Mouse (Mus musculus) hindbrain, embryonic 13.5 days (tissue): ENCODE results near the gene Pnpo. TPM values are rescaled to one million over a fixed set of nuclear protein-coding genes. Genes with fewer than 3 reads are reported as not detected.

Experiments used
- ATAC-seq: fragments of 200-750 bp; cut with Nextera tagmentation; 2 replicates; pipeline ENCODE4 v1.8.0; 2017; ENCODE audit warnings: moderate TSS enrichment; ENCODE audit not compliant: low FRiP score
- H3K27ac ChIP-seq: fragments of 300-500 bp; sonication (generic); 2 replicates; pipeline ENCODE4 v1.5.1; 2015; ENCODE audit warnings: inconsistent platforms, mild to moderate bottlenecking, moderate library complexity
- H3K27me3 ChIP-seq: fragments of 300-500 bp; sonication (generic); 2 replicates; pipeline ENCODE4 v1.6.1; 2015; ENCODE audit warnings: mild to moderate bottlenecking, inconsistent platforms
- H3K36me3 ChIP-seq: fragments of 300-500 bp; sonication (generic); 2 replicates; pipeline ENCODE4 v1.6.1; 2015; ENCODE audit warnings: mild to moderate bottlenecking, inconsistent platforms
- H3K4me1 ChIP-seq: fragments of 300-500 bp; sonication (generic); replicated peaks from 2 replicates; pipeline ENCODE4 v1.6.1; 2015; ENCODE audit warnings: inconsistent platforms
- H3K4me2 ChIP-seq: fragments of 300-500 bp; sonication (generic); 2 replicates; pipeline ENCODE4 v1.6.1; 2015; ENCODE audit warnings: inconsistent platforms, mild to moderate bottlenecking, moderate library complexity
- H3K4me3 ChIP-seq: fragments of 300-500 bp; sonication (generic); 2 replicates; pipeline ENCODE4 v1.5.1; 2015; ENCODE audit warnings: mild to moderate bottlenecking, inconsistent platforms
- H3K9ac ChIP-seq: fragments of 300-500 bp; sonication (generic); 2 replicates; pipeline ENCODE4 v1.6.1; 2015; ENCODE audit warnings: mild to moderate bottlenecking, inconsistent platforms
- H3K9me3 ChIP-seq: fragments of 300-500 bp; sonication (generic); 2 replicates; pipeline ENCODE4 v1.6.1; 2016; ENCODE audit warnings: inconsistent platforms
- WGBS: fragments of 180-500 bp; shearing (Covaris S2); methylation state at CpG from one replicate; pipeline ENCODE4 v1.1.7; 2015; 5-methylcytosine and 5-hydroxymethylcytosine counted together
- polyA plus RNA-seq: library from polyadenylated mRNA; unstranded; fragments of >200 nt; fragmentation: Nextera tagmentation; extraction: Ambion mirVana; gene quantifications from 2 replicates; pipeline ENCODE4 v1.2.1, GENCODE M21; 2015

Gene Pnpo
- polyA plus RNA-seq, 1 experiment from 2014 or later = 20.5 TPM

DNA sequence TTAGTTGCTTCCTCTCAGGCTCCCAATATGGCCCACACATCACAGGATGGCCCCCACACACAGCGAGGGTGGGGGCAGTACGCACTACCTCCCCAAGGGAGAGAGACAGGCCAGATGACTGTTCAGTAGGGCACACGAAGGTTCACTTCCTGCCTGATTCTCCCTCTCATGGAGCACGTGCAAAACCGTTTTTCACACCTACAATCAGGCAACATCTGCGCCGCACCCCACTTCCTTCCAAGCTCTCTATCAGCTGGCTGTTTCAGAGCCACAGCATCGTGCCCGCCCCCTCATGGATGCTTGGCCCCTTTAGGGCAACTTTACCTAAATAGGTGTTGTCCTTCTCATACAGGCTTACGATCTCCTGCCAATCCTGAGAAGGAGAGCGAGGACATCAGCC is 31.1 kb downstream of the Pnpo start:
- 89% methylated on average over 11 of the region's 11 CpGs for WGBS
- 0 out of 2 replicates have a peak, but pooled peaks cover 2% of the 10 kb centered on the region for H3K27me3 ChIP-seq

GRCm38 (mm10) chr11:96910003-96910402 is 33.8 kb downstream of the Pnpo start:
- Histone ChIP-seq H3K9ac (0 out of 2 replicates have a peak overlapping the region, but pooled peaks have one; percentile 19), H3K4me1 (peaks cover 52% of the 10 kb centered on the region)
- 22% methylated on average over 7 of the region's 7 CpGs for WGBS

More for the DNA sequence above, 31.1 kb downstream of the Pnpo start:
- no peak overlapping the region for H3K27ac ChIP-seq
- H3K4me2 ChIP-seq = no peak overlapping the region
- peak overlapping the region; percentile 29; the same call in 1 of the 2 replicates for H3K9ac ChIP-seq
- no peak for ATAC-seq
- H3K36me3 ChIP-seq = peaks cover 36% of the 10 kb centered on the region
- H3K9me3 ChIP-seq = no peaks in the 10 kb centered on the region
- H3K4me1 ChIP-seq = peaks cover 35% of the 10 kb centered on the region
- no peak overlapping the region for H3K4me3 ChIP-seq

GRCm38 (mm10) chr11:96908594-96908993 is 35.2 kb downstream of the Pnpo start:
- Histone ChIP-seq H3K4me2 (no peak overlapping the region), H3K9ac (peak overlapping the region; percentile 58; the same call in 1 of the 2 replicates), H3K9me3 (no peaks in the 10 kb centered on the region), H3K27ac (peak overlapping the region; percentile 83), H3K27me3 (0 out of 2 replicates have a peak, but pooled peaks cover 2% of the 10 kb centered on the region), H3K36me3 (peaks cover 37% of the 10 kb centered on the region), H3K4me3 (no peak overlapping the region), H3K4me1 (peaks cover 58% of the 10 kb centered on the region)
- no peak for ATAC-seq
- 82% methylated on average over 12 of the region's 12 CpGs for WGBS

More at GRCm38 (mm10) chr11:96910003-96910402, 33.8 kb downstream of the Pnpo start:
- H3K4me2 ChIP-seq = no peak overlapping the region
- H3K27me3 ChIP-seq = 0 out of 2 replicates have a peak, but pooled peaks cover 2% of the 10 kb centered on the region
- peaks cover 37% of the 10 kb centered on the region for H3K36me3 ChIP-seq
- H3K27ac ChIP-seq = no peak overlapping the region
- peak; percentile 49 for ATAC-seq
- H3K9me3 ChIP-seq = no peaks in the 10 kb centered on the region
- no peak overlapping the region for H3K4me3 ChIP-seq

DNA sequence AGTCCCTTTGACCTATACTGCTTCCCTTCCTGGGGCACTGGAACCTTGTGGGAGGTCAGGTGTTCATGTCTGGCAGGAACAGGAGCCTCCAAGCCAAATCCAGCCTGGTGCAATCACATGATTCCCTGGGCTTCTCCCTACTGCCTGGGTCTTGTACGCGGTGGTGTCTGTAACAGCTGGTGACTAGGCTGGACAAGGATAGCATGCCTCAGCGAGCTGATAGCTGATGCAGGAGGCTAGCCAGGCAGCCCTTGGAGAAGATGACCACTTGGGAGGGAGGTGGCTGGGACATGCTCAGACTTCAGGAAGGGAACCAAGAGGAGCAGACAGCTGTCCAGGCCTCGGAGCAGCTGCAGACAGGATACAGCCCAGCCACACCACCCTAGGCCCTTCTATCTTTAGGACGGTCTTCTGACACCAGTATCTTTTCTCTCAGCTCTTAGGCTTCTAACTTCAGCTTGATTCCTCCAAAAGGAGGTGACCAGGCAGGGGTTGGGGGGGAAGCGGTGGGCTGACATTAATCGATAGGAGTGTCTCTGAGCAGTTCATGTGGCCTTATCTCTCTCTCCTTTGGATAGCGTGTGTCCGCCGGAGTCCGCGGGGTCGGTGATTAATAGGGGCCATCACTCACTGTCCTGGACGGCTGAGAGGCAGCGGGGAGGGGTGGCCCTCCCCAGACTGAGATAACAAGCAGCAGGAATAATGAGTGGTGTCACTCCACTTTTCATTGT is 37.2 kb downstream of the Pnpo start:
- Histone ChIP-seq H3K36me3 (peaks cover 22% of the 10 kb centered on the region), H3K4me2 (no peak overlapping the region), H3K9ac (peak overlapping the region; percentile 58), H3K4me1 (peaks cover 78% of the 10 kb centered on the region), H3K27ac (peak overlapping the region; percentile 83), H3K9me3 (no peaks in the 10 kb centered on the region), H3K4me3 (no peak overlapping the region), H3K27me3 (0 out of 2 replicates have a peak, but pooled peaks cover 2% of the 10 kb centered on the region)
- ATAC-seq = 0 out of 2 replicates have a peak, but pooled peaks have one; percentile 19
- 16% methylated on average over 15 of the region's 15 CpGs for WGBS

DNA sequence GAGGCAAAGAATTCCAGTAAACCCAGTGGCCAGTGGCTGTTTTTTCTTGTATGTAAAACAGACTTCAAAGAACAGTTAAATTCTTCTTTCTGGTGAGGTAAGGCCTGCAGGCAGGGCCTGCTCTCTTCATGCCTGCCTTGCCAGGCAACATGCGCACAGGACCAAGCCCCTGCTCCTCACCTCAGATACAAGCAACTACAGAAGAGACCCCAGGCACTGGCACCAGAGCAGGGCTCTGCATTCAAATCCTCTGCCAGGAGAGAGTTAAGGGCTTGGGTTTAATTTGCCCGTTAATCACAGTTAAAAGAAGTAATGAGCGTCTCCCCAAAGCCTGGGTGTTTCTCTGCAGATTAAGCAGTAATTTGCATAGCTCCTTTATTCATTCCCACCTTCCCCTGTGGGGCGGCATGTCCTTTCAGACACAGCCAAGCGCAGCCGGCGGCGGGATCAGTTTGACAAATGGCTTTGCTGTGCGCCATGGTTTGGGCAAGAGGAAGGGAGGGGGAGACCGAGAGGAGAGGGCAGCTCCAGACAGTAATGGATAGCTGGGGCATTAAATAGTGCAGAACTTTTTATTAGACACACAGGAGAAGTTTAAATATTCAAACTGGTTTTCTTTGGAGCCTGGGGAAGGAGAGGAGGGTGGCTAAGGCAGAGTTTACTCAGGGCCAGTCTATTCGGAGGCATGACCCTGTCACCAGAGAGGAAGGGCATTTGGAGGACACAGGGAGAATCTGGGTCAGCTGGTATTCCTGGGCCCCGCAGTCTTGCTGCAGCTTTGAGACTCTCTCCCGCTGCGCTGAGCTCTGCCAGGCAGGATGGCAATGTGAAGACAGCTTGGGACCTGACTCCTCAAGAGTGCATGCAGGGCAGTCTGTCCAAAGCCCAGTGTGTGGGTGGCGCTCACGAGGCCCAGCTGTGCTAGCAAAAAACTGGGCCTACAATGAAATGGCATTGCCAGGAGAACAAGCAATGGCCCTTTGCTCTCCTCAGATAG is 40.8 kb downstream of the Pnpo start:
- WGBS = 5% methylated on average over 16 of the region's 16 CpGs
- Histone ChIP-seq H3K27me3 (no peaks in the 10 kb centered on the region), H3K27ac (peak overlapping the region; percentile 89), H3K4me2 (peak overlapping the region; percentile 11; the same call in 1 of the 2 replicates), H3K9ac (0 out of 2 replicates have a peak overlapping the region, but pooled peaks have one; percentile 2), H3K4me3 (no peak overlapping the region), H3K9me3 (no peaks in the 10 kb centered on the region), H3K4me1 (peaks cover 92% of the 10 kb centered on the region), H3K36me3 (peaks cover 3% of the 10 kb centered on the region; the same call in 1 of the 2 replicates)
- ATAC-seq = peak; percentile 65

GRCm38 (mm10) chr11:96901332-96901731 is 42.5 kb downstream of the Pnpo start:
- H3K9me3 ChIP-seq = no peaks in the 10 kb centered on the region
- H3K4me2 ChIP-seq = no peak overlapping the region
- no peak for ATAC-seq
- peaks cover 92% of the 10 kb centered on the region for H3K4me1 ChIP-seq
- peak overlapping the region; percentile 89 for H3K27ac ChIP-seq
- no peaks in the 10 kb centered on the region for H3K27me3 ChIP-seq
- WGBS = 26% methylated on average over 9 of the region's 9 CpGs
- H3K9ac ChIP-seq = 0 out of 2 replicates have a peak overlapping the region, but pooled peaks have one; percentile 47
- no peaks in the 10 kb centered on the region for H3K36me3 ChIP-seq
- H3K4me3 ChIP-seq = no peak overlapping the region

DNA sequence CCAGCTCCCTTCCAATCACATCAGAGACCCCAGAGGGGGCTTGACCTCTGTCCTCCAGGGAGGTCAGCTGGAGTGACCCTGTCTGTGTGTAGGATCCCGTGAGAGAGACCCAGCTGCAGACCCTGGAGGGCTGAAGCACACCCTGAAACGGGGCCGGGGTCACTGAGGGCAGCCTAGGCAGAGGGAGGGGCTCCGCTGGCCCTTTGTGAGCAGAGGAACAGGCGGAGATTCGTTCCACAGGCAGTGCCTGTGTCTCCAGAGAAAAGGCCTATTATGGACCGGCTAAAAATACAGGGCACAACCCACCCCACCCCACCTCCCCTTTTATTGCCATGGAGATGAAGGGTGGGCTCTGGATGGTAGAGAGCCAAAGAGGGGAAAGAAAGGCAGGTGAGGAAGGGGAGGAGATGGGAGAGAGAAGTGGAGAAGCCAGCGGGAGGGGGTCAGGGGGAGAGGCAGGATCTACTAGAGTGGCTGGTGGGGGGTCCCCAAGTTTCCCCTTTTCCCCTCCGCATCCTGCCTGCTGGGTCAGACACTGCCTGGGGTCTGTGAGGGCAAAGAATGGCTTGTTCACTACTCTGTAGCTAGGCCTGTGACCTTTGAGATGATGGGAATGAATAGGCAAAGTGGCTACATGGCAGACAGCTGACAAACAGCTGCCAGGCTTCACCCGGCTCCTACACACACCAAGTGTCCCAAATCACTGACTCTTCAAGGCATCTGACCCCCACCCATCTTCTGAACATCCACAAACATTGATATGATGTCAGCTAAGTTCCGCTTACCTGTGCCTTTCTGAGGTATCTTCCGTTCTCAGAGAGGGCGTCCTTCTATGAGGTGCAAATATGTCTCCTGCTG is 44.1 kb downstream of the Pnpo start:
- no peaks in the 10 kb centered on the region for H3K9me3 ChIP-seq

DNA sequence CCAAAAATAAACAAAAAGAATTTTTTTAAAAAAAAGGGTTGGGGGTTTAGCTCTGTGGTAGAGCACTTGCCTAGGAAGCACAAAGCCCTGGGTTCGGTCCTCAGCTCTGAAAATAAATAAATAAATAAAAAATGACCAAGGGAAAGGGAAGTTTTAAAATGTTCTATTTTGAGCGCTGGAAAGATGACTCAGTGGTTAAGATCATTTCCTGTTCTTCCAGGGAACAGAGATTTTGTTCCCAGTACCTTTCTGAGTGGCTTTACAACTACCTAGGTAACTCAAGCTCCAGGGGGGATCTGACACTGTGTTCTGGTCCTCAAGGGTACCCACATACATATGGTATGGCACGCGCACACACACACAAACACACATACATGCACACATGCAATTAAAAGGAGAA is 47.9 kb downstream of the Pnpo start:
- 91% methylated on average over 4 of the region's 4 CpGs for WGBS
- H3K4me3 ChIP-seq = no peak overlapping the region
- H3K9me3 ChIP-seq = no peaks in the 10 kb centered on the region
- peaks cover 69% of the 10 kb centered on the region for H3K4me1 ChIP-seq
- ATAC-seq = no peak
- H3K27ac ChIP-seq = no peak overlapping the region
- H3K36me3 ChIP-seq = no peaks in the 10 kb centered on the region
- H3K27me3 ChIP-seq = no peaks in the 10 kb centered on the region
- no peak overlapping the region for H3K9ac ChIP-seq
- H3K4me2 ChIP-seq = no peak overlapping the region

More for the DNA sequence above, 44.1 kb downstream of the Pnpo start:
- WGBS = 18% methylated on average over 13 of the region's 13 CpGs
- no peaks in the 10 kb centered on the region for H3K36me3 ChIP-seq
- H3K4me2 ChIP-seq = peak overlapping the region; percentile 29
- H3K27me3 ChIP-seq = no peaks in the 10 kb centered on the region
- H3K4me3 ChIP-seq = no peak overlapping the region
- H3K9ac ChIP-seq = peak overlapping the region; percentile 60; the same call in 1 of the 2 replicates
- ATAC-seq = peak; percentile 49; the same call in 1 of the 2 replicates
- H3K27ac ChIP-seq = peak overlapping the region; percentile 89
- H3K4me1 ChIP-seq = peaks cover 80% of the 10 kb centered on the region

GRCm38 (mm10) chr11:96893203-96893842 is 50.5 kb downstream of the Pnpo start:
- peak; percentile 79 for ATAC-seq

DNA sequence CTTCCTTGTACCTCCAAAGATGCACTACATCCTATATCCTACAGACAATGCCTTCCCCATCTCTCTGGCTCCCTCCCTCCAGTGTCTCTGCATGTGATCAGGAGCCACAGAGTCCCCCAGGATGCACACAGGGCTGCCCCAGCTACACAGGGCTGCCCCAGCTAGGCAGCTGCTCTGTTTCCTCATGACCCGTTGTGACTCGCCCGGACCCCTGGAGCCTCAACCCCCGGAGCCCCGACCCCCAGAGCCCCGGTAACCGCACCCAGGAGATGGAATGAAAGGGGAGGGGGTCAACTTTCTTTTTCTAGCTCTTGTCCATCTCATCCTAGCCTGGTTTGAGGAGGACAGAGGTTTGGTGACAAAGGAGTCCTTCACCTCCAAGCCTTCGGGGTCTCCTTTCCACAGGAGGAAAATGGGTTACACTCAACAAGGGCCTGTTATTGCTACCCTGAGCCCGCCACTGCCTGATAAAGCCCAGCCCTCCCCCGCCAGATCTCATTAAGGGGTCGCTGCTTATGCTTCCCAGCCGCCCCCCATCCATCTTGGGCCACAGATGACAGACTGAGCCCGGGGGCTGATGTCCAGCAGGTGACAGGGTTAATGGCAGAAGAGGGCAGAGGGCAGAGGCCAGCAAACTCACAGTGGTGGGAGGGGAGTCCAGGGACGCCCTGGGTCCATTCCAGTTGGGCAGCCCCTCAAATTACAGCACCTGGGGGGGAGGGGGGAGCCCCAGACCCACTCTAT is 51.8 kb downstream of the Pnpo start:
- H3K4me2 ChIP-seq = no peak overlapping the region
- no peaks in the 10 kb centered on the region for H3K9me3 ChIP-seq
- H3K9ac ChIP-seq = no peak overlapping the region
- no peaks in the 10 kb centered on the region for H3K36me3 ChIP-seq
- no peak overlapping the region for H3K4me3 ChIP-seq
- H3K4me1 ChIP-seq = peaks cover 39% of the 10 kb centered on the region
- no peaks in the 10 kb centered on the region for H3K27me3 ChIP-seq
- no peak for ATAC-seq
- peak overlapping the region; percentile 66 for H3K27ac ChIP-seq
- 22% methylated on average over 14 of the region's 14 CpGs for WGBS

More at GRCm38 (mm10) chr11:96893203-96893842, 50.5 kb downstream of the Pnpo start:
- no peaks in the 10 kb centered on the region for H3K27me3 ChIP-seq
- H3K9ac ChIP-seq = peak overlapping the region; percentile 39; the same call in 1 of the 2 replicates
- H3K4me1 ChIP-seq = peaks cover 47% of the 10 kb centered on the region
- no peaks in the 10 kb centered on the region for H3K36me3 ChIP-seq
- 29% methylated on average over 11 of the region's 11 CpGs for WGBS
- no peak overlapping the region for H3K4me3 ChIP-seq
- H3K9me3 ChIP-seq = no peaks in the 10 kb centered on the region
- H3K27ac ChIP-seq = peak overlapping the region; percentile 84
- H3K4me2 ChIP-seq = no peak overlapping the region
